In genomic region chr5:135963280-135963627, GRCm38 (mm10) we compare ENCODE assay signal across 8 mouse cellular contexts. TPM values are rescaled to one million over a fixed set of nuclear protein-coding genes. Genes with fewer than 3 reads are reported as not detected.
DNase-seq lines count a peak whose midpoint lies in the region; ATAC-seq and TF ChIP-seq lines count a peak whose summit lies in the region.

No protein-coding gene starts in this region.

- intact Hi-C loops in gastrocnemius, adult 2 months (cut with DNase I), result loop anchor here (2.0 kb wide), 2 partner anchors 28 to 58 kb away; partner anchors contain the start of gene Ywhag

- no peaks in the 10 kb centered on the region for H3K27me3 ChIP-seq in thymus, adult 2 months (ENCODE audit: control insufficient read depth, insufficient read depth, low read length)
- 0 out of 2 replicates have a peak, but pooled peaks cover 4% of the 10 kb centered on the region for H3K27me3 ChIP-seq in liver, embryonic 11.5 days (replicated peaks; ENCODE audit: control insufficient read depth, insufficient read depth, low read length)

- DNase-seq in gastrocnemius, adult 2 months, result no peak
- DNase-seq in gastrocnemius, adult 8-10 months (ENCODE audit: low spot score in 2 of 2), result no peak
- no peak for DNase-seq in thymus, adult 2 months
- no peak for DNase-seq in thymus, postnatal 4 days
- DNase-seq in liver, embryonic 11.5 days (ENCODE audit: low spot score), result no peak
- no peak for DNase-seq in Muller cell, postnatal 12 days (ENCODE audit: inconsistent ontology term)
- no peak for DNase-seq in kidney, adult 18-20 months
- no peak for DNase-seq in thymus, postnatal 14 days

- peak overlapping the region; percentile 96 for H3K4me2 ChIP-seq in liver, embryonic 11.5 days

- TF ChIP-seq POLR2A in thymus, adult 2 months (IDR thresholded peaks at IDR 0.05; ENCODE audit: control insufficient read depth, extremely low read depth, insufficient read depth, low read length, poor library complexity), result no peak

- 7% methylated on average over 6 of the region's 6 CpGs for WGBS in thymus, adult 2 months
- WGBS in liver, embryonic 11.5 days, result 5% methylated on average over 6 of the region's 6 CpGs

- no peak for TF ChIP-seq CTCF in gastrocnemius, adult 2 months (IDR thresholded peaks at IDR 0.05)
- TF ChIP-seq CTCF in thymus, adult 2 months (IDR thresholded peaks at IDR 0.05; ENCODE audit: borderline replicate concordance, control insufficient read depth, extremely low read depth, insufficient read depth, low read length, poor library complexity), result no peak

- peak overlapping the region; percentile 90 for H3K4me3 ChIP-seq in gastrocnemius, adult 2 months
- peak overlapping the region; percentile 45 for H3K4me3 ChIP-seq in thymus, adult 2 months (ENCODE audit: control insufficient read depth, insufficient read depth, low read length)
- peak overlapping the region; percentile 61 for H3K4me3 ChIP-seq in liver, embryonic 11.5 days (ENCODE audit: low read depth, low read length)

- ATAC-seq in liver, embryonic 11.5 days (replicated peaks; ENCODE audit: low FRiP score), result no peak

- H3K27ac ChIP-seq in gastrocnemius, adult 2 months, result peak overlapping the region; percentile 99
- H3K27ac ChIP-seq in thymus, adult 2 months (ENCODE audit: control insufficient read depth, insufficient read depth, low read length), result peak overlapping the region; percentile 11; the same call in 1 of the 2 replicates
- peak overlapping the region; percentile 95 for H3K27ac ChIP-seq in liver, embryonic 11.5 days (ENCODE audit: low read depth, low read length)

- H3K4me1 ChIP-seq in thymus, adult 2 months (replicated peaks; ENCODE audit: control insufficient read depth, insufficient read depth, low read length), result peaks cover 20% of the 10 kb centered on the region
- peaks cover 30% of the 10 kb centered on the region for H3K4me1 ChIP-seq in liver, embryonic 11.5 days (replicated peaks; ENCODE audit: control insufficient read depth, insufficient read depth, low read length)

- no peaks in the 10 kb centered on the region for H3K36me3 ChIP-seq in thymus, adult 2 months (ENCODE audit: control insufficient read depth, insufficient read depth, low read length)
- H3K36me3 ChIP-seq in liver, embryonic 11.5 days (ENCODE audit: control insufficient read depth, insufficient read depth, low read length), result no peaks in the 10 kb centered on the region

- H3K9me3 ChIP-seq in liver, embryonic 11.5 days (ENCODE audit: control insufficient read depth, low read length), result no peaks in the 10 kb centered on the region

- peak overlapping the region; percentile 78 for H3K9ac ChIP-seq in liver, embryonic 11.5 days (ENCODE audit: low read depth, low read length)

RNA-seq across cellular contexts. Expression of gene Ssc4d, which starts 11.1 kb away (rescaled TPM):
- under 1 TPM; 0.22 to 0.59 TPM for total RNA-seq in gastrocnemius, adult 2 months (2021)
- under 1 TPM in 3 of 4 experiments, not detected in 1; 0.29 to 0.65 (median 0.53) TPM for total RNA-seq in gastrocnemius, adult 8-10 months (2022)
- 3.9 and 4.7 TPM in 2 replicates for polyA plus RNA-seq in thymus, adult 2 months (2012; rRNA removed)
- polyA plus RNA-seq in liver, embryonic 11.5 days (2014; fragmentation: Nextera tagmentation; extraction: Ambion mirVana), result 3.0 and 3.1 TPM in 2 replicates

RNA-seq across cellular contexts. Expression of gene Zp3, which starts 16.6 kb away (rescaled TPM):
- not detected for total RNA-seq in gastrocnemius, adult 2 months (2021)
- not detected for total RNA-seq in gastrocnemius, adult 8-10 months (2022)
- polyA plus RNA-seq in thymus, adult 2 months (2012; rRNA removed), result 0.52 and 1.1 TPM in 2 replicates
- polyA plus RNA-seq in liver, embryonic 11.5 days (2014; fragmentation: Nextera tagmentation; extraction: Ambion mirVana), result not detected in 2 replicates

RNA-seq across cellular contexts. Expression of gene Ywhag, which starts 28.8 kb away (rescaled TPM):
- total RNA-seq in gastrocnemius, adult 2 months (2021), result 100 to 1,000 TPM; 289 to 303 TPM
- 100 to 1,000 TPM; 306 to 315 (median 309) TPM for total RNA-seq in gastrocnemius, adult 8-10 months (2022)
- 56.5 and 73.5 TPM in 2 replicates for polyA plus RNA-seq in thymus, adult 2 months (2012; rRNA removed)
- 97.3 and 99.8 TPM in 2 replicates for polyA plus RNA-seq in liver, embryonic 11.5 days (2014; fragmentation: Nextera tagmentation; extraction: Ambion mirVana)

RNA-seq across cellular contexts. Expression of gene Dtx2, which starts 31.3 kb away (rescaled TPM):
- 1 to 10 TPM; 6.5 to 8.2 TPM for total RNA-seq in gastrocnemius, adult 2 months (2021)
- total RNA-seq in gastrocnemius, adult 8-10 months (2022), result 1 to 10 TPM; 6.4 to 7.8 (median 7.1) TPM
- polyA plus RNA-seq in thymus, adult 2 months (2012; rRNA removed), result 75.3 and 78.8 TPM in 2 replicates
- polyA plus RNA-seq in liver, embryonic 11.5 days (2014; fragmentation: Nextera tagmentation; extraction: Ambion mirVana), result 20.0 and 20.3 TPM in 2 replicates

Comparison
In these comparisons a context has a peak if more than half of its experiments do, and no peak if none do; other contexts are left out.
1. H3K27ac ChIP-seq: peak in every context shown above with its lines; median percentile 99 in gastrocnemius, adult 2 months; 95 in liver, embryonic 11.5 days; 11 in thymus, adult 2 months.